Mouse (Mus musculus): ENCODE measurements at regions not wholly inside any gene's neighbourhood (a gene's known extent, or its start where the extent isn't known, plus 50 kb on each side); places are given as distances from the start of the nearest gene placed in this dataset.

- TF ChIP-seq CTCF (IDR thresholded peaks at IDR 0.05; ENCODE audit: low read depth) (no peak), EP300 (IDR thresholded peaks at IDR 0.05; ENCODE audit: low read depth) (no peak)
Measured at GRCm38 (mm10) chr17:62306524-62306923, 574.6 kb downstream of the Efna5 start.

All from liver, postnatal 0 days (tissue).